Mouse (Mus musculus) retina, postnatal 1 day (tissue): Measurements from ENCODE around the gene Gsx1.

Experiments used
- DNase-seq: peaks from one replicate; pipeline ENCODE4 v3.0.0-alpha.2; 2012

Gsx1 gene

DNA sequence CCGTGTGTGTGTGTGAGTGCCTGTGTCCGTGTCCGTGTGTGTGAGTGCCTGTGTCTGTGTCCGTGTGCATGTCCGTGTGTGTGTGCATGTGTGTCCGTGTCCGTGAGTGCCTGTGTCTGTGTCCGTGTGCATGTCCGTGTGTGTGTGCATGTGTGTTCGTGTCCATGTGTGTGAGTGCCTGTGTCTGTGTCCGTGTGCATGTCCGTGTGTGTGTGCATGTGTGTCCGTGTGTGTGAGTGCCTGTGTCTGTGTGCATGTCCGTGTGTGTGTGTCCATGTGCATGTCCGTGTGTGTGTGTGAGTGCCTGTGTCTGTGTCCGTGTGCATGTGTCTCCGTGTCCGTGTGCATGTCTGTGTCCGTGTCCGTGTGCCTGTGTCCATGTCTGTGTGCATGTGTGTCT, 19.4 kb downstream of the Gsx1 start:
- no peak for DNase-seq

DNA sequence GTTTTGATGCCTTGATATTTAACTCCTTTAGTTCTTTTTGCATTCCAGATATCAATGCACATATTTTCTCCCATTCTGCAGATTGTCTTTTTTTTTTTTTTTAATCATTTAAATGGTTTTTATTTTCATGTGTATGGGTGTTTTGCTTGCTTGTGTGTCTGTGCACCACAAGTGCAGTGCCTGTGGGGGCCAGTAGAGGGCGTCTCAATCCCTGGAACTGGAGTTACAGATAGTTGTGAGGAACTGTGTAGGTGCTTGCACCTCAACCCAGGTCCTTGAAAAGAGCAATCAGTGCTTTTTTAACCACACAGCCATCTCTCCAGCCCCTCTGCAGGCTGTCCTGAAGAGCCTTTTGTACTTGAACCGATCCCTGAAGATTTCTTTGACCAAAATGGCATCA, 20.0 kb downstream of the Gsx1 start:
- DNase-seq, result no peak

GRCm38 (mm10) chr5:147227354-147228112, 39.0 kb downstream of the Gsx1 start:
- DNase-seq, result peak; percentile 83

DNA sequence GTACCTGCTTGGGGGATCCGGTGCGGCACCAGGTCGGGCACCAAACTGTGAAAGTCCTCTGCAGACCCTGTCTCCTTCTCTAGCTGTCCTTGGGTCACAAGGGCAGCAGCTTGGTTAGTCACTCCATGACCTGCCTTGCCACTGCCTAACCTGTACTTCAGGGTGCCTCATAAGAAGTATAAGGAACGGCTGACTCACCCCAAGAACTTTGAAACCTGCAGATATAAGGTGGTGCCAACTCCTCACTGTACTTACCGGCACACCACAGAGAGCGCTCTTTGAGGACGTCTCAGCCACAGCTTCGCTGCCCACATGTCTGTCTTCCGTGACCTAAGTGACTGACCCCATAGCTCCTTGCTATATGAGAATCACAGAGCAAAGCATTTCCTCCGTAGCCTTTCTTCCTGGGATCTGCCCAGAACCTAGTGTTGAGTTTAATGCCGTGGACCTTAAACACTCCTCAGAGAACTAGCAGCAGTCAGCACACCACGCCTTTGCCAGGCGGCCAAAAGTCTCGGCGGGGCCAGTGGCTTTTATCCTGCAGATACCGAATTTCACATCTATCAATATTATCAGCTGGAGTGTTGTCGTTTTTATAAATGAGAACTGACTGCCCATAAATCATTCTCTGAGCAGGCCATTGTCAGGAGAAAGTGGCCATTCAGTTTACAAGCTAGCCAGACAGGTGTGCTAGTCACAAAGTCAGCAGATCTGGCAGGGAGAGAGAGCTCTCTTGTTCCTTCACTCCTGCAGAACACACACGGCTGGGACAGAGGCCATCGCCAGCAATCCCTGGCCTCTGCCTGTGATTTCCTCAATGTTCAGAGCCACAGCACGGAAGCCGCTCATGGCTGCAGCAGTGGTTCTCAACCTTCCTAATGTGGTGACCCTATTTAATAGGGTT, 47.2 kb downstream of the Gsx1 start:
- no peak for DNase-seq
